Mouse (Mus musculus) liver, embryonic 15.5 days (tissue): Measurements from ENCODE around the gene Lekr1. TPM values are rescaled to one million over a fixed set of nuclear protein-coding genes. Genes with fewer than 3 reads are reported as not detected.

Experiments used
- ATAC-seq: fragments of 200-750 bp; cut with Nextera tagmentation; 2 replicates; pipeline ENCODE4 v1.8.0; 2017; ENCODE audit warnings: moderate number of reproducible peaks, mild to moderate bottlenecking, moderate library complexity; ENCODE audit not compliant: insufficient read depth
- H3K27ac ChIP-seq: fragments of 300-500 bp; sonication (generic); replicated peaks from 2 replicates; pipeline ENCODE4 v1.5.1; 2015; ENCODE audit warnings: mild to moderate bottlenecking, inconsistent platforms
- H3K27me3 ChIP-seq: fragments of 300-500 bp; sonication (generic); 2 replicates; pipeline ENCODE4 v1.6.1; 2015; ENCODE audit warnings: mild to moderate bottlenecking, inconsistent platforms
- H3K36me3 ChIP-seq: fragments of 300-500 bp; sonication (generic); replicated peaks from 2 replicates; pipeline ENCODE4 v1.6.1; 2015; ENCODE audit warnings: moderate library complexity, mild to moderate bottlenecking, inconsistent platforms
- H3K4me1 ChIP-seq: fragments of 300-500 bp; sonication (generic); replicated peaks from 2 replicates; pipeline ENCODE4 v1.6.1; 2015; ENCODE audit warnings: inconsistent platforms
- H3K4me2 ChIP-seq: fragments of 300-500 bp; sonication (generic); 2 replicates; pipeline ENCODE4 v1.6.1; 2015; ENCODE audit warnings: moderate library complexity, mild to moderate bottlenecking, inconsistent platforms
- H3K4me3 ChIP-seq: fragments of 300-500 bp; sonication (generic); replicated peaks from 2 replicates; pipeline ENCODE4 v1.5.1; 2015; ENCODE audit warnings: mild to moderate bottlenecking, inconsistent platforms
- H3K9ac ChIP-seq: fragments of 300-500 bp; sonication (generic); 2 replicates; pipeline ENCODE4 v1.6.1; 2015; ENCODE audit warnings: moderate library complexity, mild to moderate bottlenecking, inconsistent platforms
- H3K9me3 ChIP-seq: fragments of 300-500 bp; sonication (generic); replicated peaks from 2 replicates; pipeline ENCODE4 v1.6.1; 2016; ENCODE audit warnings: inconsistent platforms
- WGBS: fragments of 180-500 bp; shearing (Covaris S2); methylation state at CpG from one replicate; pipeline ENCODE4 v1.1.7; 2015; ENCODE audit warnings: mixed read lengths; ENCODE audit not compliant: insufficient replicate concordance; 5-methylcytosine and 5-hydroxymethylcytosine counted together
- polyA plus RNA-seq: library from polyadenylated mRNA; unstranded; fragments of >200 nt; fragmentation: Nextera tagmentation; extraction: Ambion mirVana; gene quantifications from 2 replicates; pipeline ENCODE4 v1.2.1, GENCODE M21; 2015

Gene Lekr1
- polyA plus RNA-seq, 1 experiment from 2014 or later, result 0.88 TPM

- no peaks in the 10 kb centered on the region for H3K9me3 ChIP-seq
- peaks cover 9% of the 10 kb centered on the region; the same call in 1 of the 2 replicates for H3K4me1 ChIP-seq
- no peaks in the 10 kb centered on the region for H3K36me3 ChIP-seq
- ATAC-seq, result no peak
- H3K27me3 ChIP-seq, result no peaks in the 10 kb centered on the region
- H3K4me2 ChIP-seq, result no peak overlapping the region
- no peak overlapping the region for H3K27ac ChIP-seq
- no peak overlapping the region for H3K4me3 ChIP-seq
- WGBS, result 25% methylated on average over 4 of the region's 4 CpGs
- H3K9ac ChIP-seq, result no peak overlapping the region
Observed at GRCm38 (mm10) chr3:65860903-65861302, 194.9 kb downstream of the Lekr1 start.

- peaks cover 9% of the 10 kb centered on the region; the same call in 1 of the 2 replicates for H3K4me1 ChIP-seq
- no peak overlapping the region for H3K4me3 ChIP-seq
- no peak overlapping the region for H3K9ac ChIP-seq
- H3K27ac ChIP-seq, result no peak overlapping the region
- no peak for ATAC-seq
- H3K27me3 ChIP-seq, result no peaks in the 10 kb centered on the region
- H3K36me3 ChIP-seq, result no peaks in the 10 kb centered on the region
- WGBS, result 28% methylated on average over 6 of the region's 6 CpGs
- H3K4me2 ChIP-seq, result no peak overlapping the region
- H3K9me3 ChIP-seq, result no peaks in the 10 kb centered on the region
Observed at GRCm38 (mm10) chr3:65861471-65861881, 195.4 kb downstream of the Lekr1 start.

- H3K9me3 ChIP-seq, result no peaks in the 10 kb centered on the region
- no peak overlapping the region for H3K4me2 ChIP-seq
- H3K4me1 ChIP-seq, result peaks cover 8% of the 10 kb centered on the region; the same call in 1 of the 2 replicates
- 4% methylated on average over 11 of the region's 11 CpGs for WGBS
- H3K9ac ChIP-seq, result no peak overlapping the region
- H3K4me3 ChIP-seq, result no peak overlapping the region
- no peaks in the 10 kb centered on the region for H3K27me3 ChIP-seq
- H3K27ac ChIP-seq, result no peak overlapping the region
- no peaks in the 10 kb centered on the region for H3K36me3 ChIP-seq
- ATAC-seq, result peak; percentile 52; the same call in 1 of the 2 replicates
Observed at GRCm38 (mm10) chr3:65863297-65863696, 197.3 kb downstream of the Lekr1 start.

GRCm38 (mm10) chr3:65863762-65864377 lies 197.8 kb downstream of the Lekr1 start:
- peaks cover 3% of the 10 kb centered on the region; the same call in 1 of the 2 replicates for H3K4me1 ChIP-seq
- no peak overlapping the region for H3K4me3 ChIP-seq
- no peaks in the 10 kb centered on the region for H3K9me3 ChIP-seq
- H3K4me2 ChIP-seq, result no peak overlapping the region
- 57% methylated on average over 16 of the region's 16 CpGs for WGBS
- no peak for ATAC-seq
- H3K9ac ChIP-seq, result no peak overlapping the region
- no peaks in the 10 kb centered on the region for H3K27me3 ChIP-seq
- no peaks in the 10 kb centered on the region for H3K36me3 ChIP-seq
- no peak overlapping the region for H3K27ac ChIP-seq

- H3K27ac ChIP-seq, result no peak overlapping the region
- no peak overlapping the region for H3K4me3 ChIP-seq
- H3K27me3 ChIP-seq, result no peaks in the 10 kb centered on the region
- ATAC-seq, result no peak
- no peak overlapping the region for H3K4me2 ChIP-seq
- H3K9me3 ChIP-seq, result no peaks in the 10 kb centered on the region
- no peaks in the 10 kb centered on the region for H3K4me1 ChIP-seq
- 67% methylated on average over 8 of the region's 8 CpGs for WGBS
- no peak overlapping the region for H3K9ac ChIP-seq
- H3K36me3 ChIP-seq, result no peaks in the 10 kb centered on the region
Observed at GRCm38 (mm10) chr3:65868931-65869330, 202.9 kb downstream of the Lekr1 start.

DNA sequence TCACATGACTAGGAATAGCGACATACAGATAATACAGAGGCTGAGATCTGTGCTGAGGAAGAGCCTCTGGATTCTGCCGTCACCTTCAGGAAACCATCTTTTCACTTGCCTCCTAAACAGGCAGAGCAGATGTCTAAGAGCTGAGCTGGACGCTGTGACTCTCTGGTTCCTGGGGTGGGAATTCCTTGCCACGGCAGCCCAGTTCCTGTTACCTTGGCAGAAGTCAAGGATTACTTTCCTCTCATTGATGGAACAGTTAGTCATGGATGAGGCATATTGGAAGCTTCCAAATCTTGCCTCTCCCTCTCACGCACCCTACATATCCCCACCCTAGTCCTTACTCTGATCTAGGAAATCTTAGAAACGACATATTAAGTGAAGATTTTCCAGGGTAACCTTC lies 203.7 kb downstream of the Lekr1 start:
- Histone ChIP-seq H3K9me3 (no peaks in the 10 kb centered on the region), H3K4me1 (no peaks in the 10 kb centered on the region), H3K36me3 (no peaks in the 10 kb centered on the region), H3K4me3 (no peak overlapping the region), H3K27me3 (no peaks in the 10 kb centered on the region), H3K4me2 (no peak overlapping the region), H3K9ac (no peak overlapping the region), H3K27ac (no peak overlapping the region)
- ATAC-seq, result no peak
- WGBS, result 55% methylated on average over 6 of the region's 6 CpGs

DNA sequence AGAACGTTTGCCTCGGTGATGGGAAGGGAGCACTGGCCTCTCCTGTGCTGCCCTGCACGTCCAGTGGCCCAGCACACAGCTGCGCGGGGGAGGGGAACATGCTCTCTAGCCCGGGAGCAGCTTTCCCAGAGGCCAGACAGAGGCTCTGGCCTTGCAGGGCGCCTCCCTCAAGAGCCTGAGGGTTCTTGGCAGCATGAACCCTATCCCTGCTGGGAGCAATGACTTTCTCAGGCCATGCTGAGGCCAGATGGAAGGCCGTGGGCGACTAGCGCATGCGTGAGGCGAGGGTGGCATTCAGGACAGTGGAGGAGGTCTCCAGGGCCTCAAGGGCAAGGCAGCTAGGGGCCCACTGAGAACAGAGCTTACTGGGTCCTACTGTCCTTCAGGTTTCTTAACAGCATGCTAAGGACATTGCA lies 205.2 kb downstream of the Lekr1 start:
- no peak; the same call in 1 of the 2 replicates for ATAC-seq
- H3K9ac ChIP-seq, result no peak overlapping the region
- no peaks in the 10 kb centered on the region for H3K4me1 ChIP-seq
- no peak overlapping the region for H3K27ac ChIP-seq
- H3K36me3 ChIP-seq, result no peaks in the 10 kb centered on the region
- no peaks in the 10 kb centered on the region for H3K27me3 ChIP-seq
- H3K4me2 ChIP-seq, result no peak overlapping the region
- 45% methylated on average over 12 of the region's 12 CpGs for WGBS
- no peaks in the 10 kb centered on the region for H3K9me3 ChIP-seq
- no peak overlapping the region for H3K4me3 ChIP-seq

- Histone ChIP-seq H3K27me3 (no peaks in the 10 kb centered on the region), H3K9me3 (no peaks in the 10 kb centered on the region), H3K4me3 (no peak overlapping the region), H3K9ac (no peak overlapping the region), H3K27ac (no peak overlapping the region), H3K4me2 (no peak overlapping the region), H3K36me3 (no peaks in the 10 kb centered on the region), H3K4me1 (no peaks in the 10 kb centered on the region)
- ATAC-seq, result no peak
- 46% methylated on average over 10 of the region's 10 CpGs for WGBS
Observed at GRCm38 (mm10) chr3:65871609-65872272, 205.7 kb downstream of the Lekr1 start.

GRCm38 (mm10) chr3:65873093-65873830 lies 207.2 kb downstream of the Lekr1 start:
- Histone ChIP-seq H3K9me3 (no peaks in the 10 kb centered on the region), H3K4me1 (no peaks in the 10 kb centered on the region), H3K27ac (no peak overlapping the region), H3K9ac (no peak overlapping the region), H3K36me3 (no peaks in the 10 kb centered on the region), H3K4me2 (no peak overlapping the region), H3K4me3 (no peak overlapping the region), H3K27me3 (no peaks in the 10 kb centered on the region)
- 34% methylated on average over 13 of the region's 13 CpGs for WGBS
- no peak for ATAC-seq
